Mouse (Mus musculus): ENCODE measurements around the gene Slc16a6. TPM values are rescaled to one million over a fixed set of nuclear protein-coding genes. Genes with fewer than 3 reads are reported as not detected.

Slc16a6 gene
- total RNA-seq, 2 experiments from 2014 or later, result 13.0 to 13.2 TPM

DNA sequence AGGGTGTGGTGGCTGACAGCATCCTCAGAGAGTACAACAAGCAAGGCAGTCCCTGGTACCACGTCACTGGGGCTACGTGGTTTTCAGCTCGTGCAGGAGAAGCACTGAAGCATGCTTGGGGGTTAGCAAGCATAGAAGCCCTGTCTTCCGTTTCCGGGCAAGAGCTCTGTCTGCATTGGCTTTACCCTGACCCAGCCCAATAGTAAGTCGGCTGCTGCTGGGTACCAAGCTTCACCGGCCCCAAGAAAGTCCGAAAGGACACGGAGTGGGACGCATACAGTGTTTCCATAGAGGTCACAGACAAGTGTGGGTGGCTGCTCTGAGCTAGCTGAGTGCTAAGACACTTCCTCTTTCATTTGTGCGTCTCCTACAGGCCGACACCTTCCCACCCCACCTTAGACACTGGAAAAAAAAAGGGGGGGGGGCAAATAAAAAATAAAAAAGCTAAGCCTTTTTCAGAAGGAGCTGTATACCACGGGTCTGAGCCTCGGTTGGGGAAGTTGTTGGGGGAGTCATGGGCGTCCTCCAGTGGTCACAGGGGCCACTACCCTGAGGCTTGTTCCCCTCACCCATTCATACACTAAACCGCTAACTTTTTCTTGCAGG lies 53.3 kb downstream of the Slc16a6 start:
- intact Hi-C loops (cut with DNase I), result no loop called here
- no peak for DNase-seq

DNA sequence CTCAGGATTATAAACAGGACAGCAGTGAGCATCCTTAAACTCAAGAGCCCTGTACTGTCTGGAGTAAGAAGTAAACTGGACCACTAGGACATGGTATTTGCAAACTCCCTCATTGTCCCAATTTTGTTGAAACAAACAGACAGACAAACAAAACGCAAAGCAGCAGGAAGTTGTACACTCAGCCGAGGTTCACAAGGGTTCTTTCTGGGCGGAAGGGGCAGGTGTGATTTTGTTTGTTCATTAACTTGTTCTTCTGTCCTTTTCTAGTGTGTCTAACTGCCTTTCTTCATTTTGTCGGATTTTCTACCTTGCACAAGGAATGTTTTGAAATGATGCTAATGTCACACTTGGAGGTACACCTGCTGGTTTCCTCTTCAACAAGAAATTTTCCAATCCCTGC lies 53.9 kb downstream of the Slc16a6 start:
- intact Hi-C loops (cut with DNase I), result no loop called here
- DNase-seq, result no peak

DNA sequence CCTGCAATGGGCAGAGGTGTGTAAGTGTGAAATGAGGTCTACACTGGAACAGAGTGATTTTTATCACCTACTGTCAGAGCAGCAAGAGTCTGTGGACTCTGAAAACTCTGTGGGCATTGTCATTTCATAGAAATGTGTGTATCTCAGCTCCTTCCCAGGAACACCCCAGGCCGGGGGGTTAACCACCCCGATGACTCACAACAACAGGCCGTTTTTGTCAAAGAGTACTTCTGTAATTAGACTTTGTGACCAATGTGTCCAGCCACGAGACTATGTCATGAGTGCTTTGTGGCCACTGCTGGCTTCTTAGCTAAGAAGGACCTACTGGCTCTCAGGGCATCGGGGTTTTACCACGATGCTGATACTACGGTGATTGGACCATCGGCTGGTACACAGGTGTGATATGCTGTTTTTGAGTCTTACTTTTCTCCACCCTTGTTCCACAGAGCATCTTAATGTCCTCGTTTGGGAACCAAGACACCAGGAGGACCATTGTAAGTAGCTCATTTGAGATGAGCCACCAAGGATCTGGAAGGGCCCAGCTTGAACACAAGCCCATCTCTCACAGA lies 55.8 kb downstream of the Slc16a6 start:
- no peak for DNase-seq
- intact Hi-C loops (cut with DNase I), result no loop called here

DNA sequence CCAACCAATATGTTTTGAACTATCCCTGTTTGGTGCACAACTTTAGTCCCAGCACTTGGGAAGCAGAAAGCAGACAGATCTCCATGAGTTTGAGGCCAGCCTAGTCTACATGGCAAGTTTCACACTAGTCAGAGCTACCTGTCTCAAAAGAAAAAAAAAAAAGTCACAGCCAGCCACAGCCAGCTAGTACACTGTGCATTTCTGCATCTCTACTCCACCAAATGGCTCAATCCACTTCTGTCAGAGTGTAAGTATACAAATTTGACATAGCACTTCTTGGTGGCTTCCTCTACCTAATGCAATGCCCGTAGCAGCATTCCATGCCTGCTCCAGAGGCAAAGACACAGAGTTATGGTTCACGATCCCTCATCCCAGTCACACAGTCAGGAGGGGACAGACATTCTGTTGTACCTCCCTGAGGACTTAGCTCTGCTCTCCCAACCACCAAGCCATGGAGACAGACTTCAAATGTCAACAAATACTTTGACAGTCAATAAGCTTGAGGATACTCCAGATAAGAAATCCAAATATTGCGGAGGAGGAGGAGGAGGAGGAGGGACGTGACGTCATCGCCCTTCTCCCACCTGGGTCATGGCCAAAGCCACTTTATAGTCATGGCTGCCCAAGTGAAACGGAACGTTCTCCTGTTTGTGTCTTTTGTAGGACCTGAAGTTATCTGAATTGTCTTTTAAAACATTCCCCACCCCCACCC lies 56.5 kb downstream of the Slc16a6 start:
- intact Hi-C loops (cut with DNase I), result no loop called here
- DNase-seq, result no peak

DNA sequence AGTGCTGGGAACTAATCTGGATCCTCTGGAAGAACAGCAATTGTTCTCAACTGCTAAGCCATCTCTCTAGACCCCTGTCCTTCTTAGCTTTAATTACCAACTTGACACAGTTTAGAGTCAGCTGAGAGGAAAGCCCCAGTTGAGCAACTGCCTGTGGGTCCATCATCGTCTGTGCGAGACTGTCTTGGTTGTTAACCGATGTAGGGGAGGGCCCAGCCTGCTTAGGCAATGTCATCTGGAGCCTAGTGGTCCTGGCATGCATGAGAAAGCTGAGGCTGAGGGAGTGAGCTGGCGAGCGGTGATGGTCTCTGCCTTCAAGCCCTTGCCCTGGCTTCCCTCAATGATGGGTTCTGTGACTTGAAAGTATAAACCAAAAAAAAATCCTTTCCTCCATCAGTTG lies 58.6 kb downstream of the Slc16a6 start:
- DNase-seq, result no peak
- intact Hi-C loops (cut with DNase I), result no loop called here

DNA sequence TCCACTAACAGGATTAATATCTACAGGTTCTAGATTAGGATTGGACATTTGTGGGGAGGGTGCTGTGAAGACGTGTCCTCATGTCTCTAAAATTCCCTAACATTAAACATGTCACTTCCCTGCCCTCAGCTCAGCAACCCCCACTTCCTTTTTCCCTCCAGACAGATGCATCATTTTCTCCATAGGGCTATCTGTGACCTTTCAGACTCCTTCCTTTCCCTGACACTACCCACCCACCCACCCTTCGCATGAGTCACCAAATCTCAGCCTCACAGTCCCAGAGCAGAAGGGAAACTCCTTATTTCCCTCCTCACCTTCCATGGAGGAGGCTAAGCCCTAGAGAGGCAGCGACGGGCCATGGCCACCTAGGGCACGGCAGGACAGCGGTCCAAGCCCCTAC lies 59.8 kb downstream of the Slc16a6 start, which contains the start of gene 9930022D16Rik:
9930022D16Rik (plus strand) TSS at position 301 of the 400 bp plus-strand sequence.
- intact Hi-C loops (cut with DNase I), result no loop called here
- DNase-seq, result no peak

DNA sequence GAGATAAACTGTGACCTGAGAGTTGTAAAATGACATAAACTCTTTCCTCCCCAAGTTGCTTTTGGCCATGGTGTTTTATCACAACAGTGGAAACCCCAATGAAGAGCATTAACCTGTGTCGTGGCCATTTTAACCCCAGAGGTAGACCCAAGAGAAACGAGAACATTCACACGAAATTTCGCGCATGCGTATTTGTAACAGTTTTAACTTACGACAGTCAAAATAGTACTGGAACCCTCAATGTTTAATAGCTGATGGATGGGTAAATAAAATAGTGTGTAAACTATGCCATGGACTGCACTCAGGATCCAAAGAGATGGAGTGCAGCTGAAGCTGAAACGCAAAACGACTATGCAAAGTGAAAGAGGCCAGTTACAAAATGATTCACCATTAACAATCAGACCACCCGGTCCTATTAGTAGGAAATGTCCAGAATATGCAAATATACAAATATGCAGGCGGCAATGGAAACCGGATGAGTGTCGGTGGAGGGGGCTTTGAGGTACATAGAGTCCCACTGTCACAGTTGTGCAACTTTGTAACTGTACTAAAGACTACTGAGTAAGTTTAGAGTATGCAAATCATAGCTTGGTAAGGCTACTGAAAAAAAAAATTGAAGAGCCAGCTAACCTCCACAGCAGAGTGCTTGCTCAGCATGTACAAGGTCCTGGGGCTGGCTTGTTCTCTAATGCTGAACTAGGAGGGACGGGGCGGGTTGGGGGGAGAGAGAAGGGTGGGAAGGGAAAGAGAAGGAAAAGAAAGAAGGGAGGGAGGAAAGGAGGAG lies 63.0 kb downstream of the Slc16a6 start:
- intact Hi-C loops (cut with DNase I), result no loop called here
- no peak for DNase-seq

DNA sequence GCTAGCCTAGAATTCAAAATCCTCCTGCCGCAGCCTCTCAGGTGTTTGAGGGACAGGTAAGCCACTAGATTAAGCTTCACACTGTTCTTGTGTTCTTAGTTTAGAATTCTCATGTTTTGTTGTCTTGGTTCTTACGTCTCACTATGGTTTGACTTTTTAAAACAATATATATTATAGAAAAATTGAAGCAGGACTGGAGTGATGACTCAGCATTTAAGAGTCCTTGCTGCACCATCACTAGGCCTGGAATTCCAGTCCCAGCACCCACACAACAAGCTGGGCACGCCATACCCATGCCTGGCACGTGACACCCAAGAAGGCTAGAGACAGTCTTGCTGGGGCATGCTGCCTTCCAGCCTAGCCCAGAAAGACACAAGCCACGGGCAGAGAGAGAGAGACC lies 67.0 kb downstream of the Slc16a6 start:
- no peak for DNase-seq
- intact Hi-C loops (cut with DNase I), result no loop called here

Small RNAs within 50 kb of the gene (microRNA-seq; reads per million reads assigned to microRNA genes)
- not detected for gene Gm25540

Other genes starting within 250 kb of the Slc16a6 start
- gene Rgs9, start 175.5 kb downstream of the Slc16a6 start, total RNA-seq (2021), result 10 to 100 TPM; 37.0 to 37.7 TPM
- gene Gna13, start 110.8 kb downstream of the Slc16a6 start, total RNA-seq (2021), result 10 to 100 TPM; 48.8 to 50.5 TPM
- gene 9930022D16Rik, start 59.7 kb downstream of the Slc16a6 start, total RNA-seq (2021), result not detected
- gene Amz2, start 47.7 kb downstream of the Slc16a6 start, total RNA-seq (2021), result 100 to 1,000 TPM; 179 to 181 TPM
- gene Arsg, start 224 bp downstream of the Slc16a6 start, total RNA-seq (2021), result 1 to 10 TPM; 4.8 to 6.0 TPM
- 10 to 100 TPM; 14.1 TPM for gene Wipi1, start 138.4 kb upstream of the Slc16a6 start, total RNA-seq (2021)
- 100 to 1,000 TPM; 334 to 356 TPM for gene Prkar1a, start 175.8 kb upstream of the Slc16a6 start, total RNA-seq (2021)
- 1 to 10 TPM; 6.4 to 6.7 TPM for gene Fam20a, start 248.7 kb upstream of the Slc16a6 start, total RNA-seq (2021)

All from left cerebral cortex, postnatal 4 days (tissue).